Mouse (Mus musculus) macrophage (primary cell): ENCODE measurements around the gene BC028528. TPM values are rescaled to one million over a fixed set of nuclear protein-coding genes. Genes with fewer than 3 reads are reported as not detected.

Experiments used
- H3K27ac ChIP-seq: fragments of 350-480 bp; formaldehyde crosslinking; 2 replicates; pipeline ENCODE4 v1.9.0; 2021
- H3K36me3 ChIP-seq: fragments of 350-480 bp; formaldehyde crosslinking; 2 replicates; pipeline ENCODE4 v1.9.0; 2021; ENCODE audit errors: inconsistent target
- H3K4me3 ChIP-seq: fragments of 350-480 bp; formaldehyde crosslinking; 2 replicates; pipeline ENCODE4 v1.9.0; 2021; ENCODE audit errors: inconsistent target
- H3K79me2 ChIP-seq: fragments of 350-480 bp; formaldehyde crosslinking; 2 replicates; pipeline ENCODE4 v1.9.0; 2021; ENCODE audit errors: inconsistent target
- WGBS: methylation state at CpG from one replicate; pipeline ENCODE4 v1.1.7; 2026; ENCODE audit warnings: inconsistent platforms; ENCODE audit not compliant: missing documents; 5-methylcytosine and 5-hydroxymethylcytosine counted together
- polyA plus RNA-seq: library from polyadenylated mRNA; stranded (reverse); fragments of 250-400 nt; gene quantifications from 3 replicates; pipeline ENCODE4 v1.2.4, GENCODE M21; 2018; ENCODE audit warnings: inconsistent platforms

Gene BC028528
- polyA plus RNA-seq, 1 experiment from 2014 or later = 139 TPM

DNA sequence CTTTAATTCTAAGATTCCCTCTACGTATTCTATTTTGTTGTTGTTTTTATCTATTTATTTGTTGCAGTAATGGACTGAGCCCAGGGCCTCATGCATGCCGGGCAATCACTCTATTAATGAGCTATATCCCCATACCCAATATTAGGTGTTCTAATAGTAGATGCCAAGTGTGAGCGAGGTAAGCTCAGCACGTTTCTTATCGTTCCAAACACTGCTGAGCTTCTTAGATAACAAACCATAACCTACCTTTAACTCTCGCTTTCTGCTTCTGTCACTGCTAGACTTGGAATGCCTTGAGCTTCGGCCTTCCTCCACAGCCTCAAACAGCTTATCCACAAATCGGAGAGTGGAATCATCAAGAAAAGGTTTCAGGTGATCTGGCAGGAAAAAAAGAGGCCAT lies 40.5 kb downstream of the BC028528 start:
- peaks cover 62% of the 10 kb centered on the region for H3K36me3 ChIP-seq
- H3K79me2 ChIP-seq = peaks cover 28% of the 10 kb centered on the region
- WGBS = 97% methylated on average over 8 of the region's 8 CpGs
- H3K27ac ChIP-seq = no peak overlapping the region
- no peak overlapping the region for H3K4me3 ChIP-seq

DNA sequence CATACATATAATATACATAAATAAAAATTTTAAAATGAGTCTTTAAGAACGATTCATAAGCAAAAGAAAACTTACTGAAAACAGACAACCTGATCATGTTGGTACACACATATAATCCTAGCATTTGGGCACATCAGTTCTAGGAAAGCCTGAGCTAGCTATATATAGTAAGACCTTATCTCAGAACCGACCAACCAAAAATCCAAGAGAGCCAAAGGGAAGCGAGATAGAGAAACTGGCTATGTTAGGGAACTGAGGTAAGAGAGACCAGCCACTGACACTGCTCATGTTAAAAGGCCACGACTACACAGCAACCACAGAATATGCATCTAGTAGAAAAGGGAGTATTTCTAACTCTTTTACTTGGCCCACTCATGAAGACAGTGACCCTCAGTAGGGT lies 41.2 kb downstream of the BC028528 start:
- 95% methylated on average over 4 of the region's 4 CpGs for WGBS
- H3K36me3 ChIP-seq = peaks cover 69% of the 10 kb centered on the region
- H3K27ac ChIP-seq = no peak overlapping the region
- H3K4me3 ChIP-seq = no peak overlapping the region
- H3K79me2 ChIP-seq = peaks cover 28% of the 10 kb centered on the region

DNA sequence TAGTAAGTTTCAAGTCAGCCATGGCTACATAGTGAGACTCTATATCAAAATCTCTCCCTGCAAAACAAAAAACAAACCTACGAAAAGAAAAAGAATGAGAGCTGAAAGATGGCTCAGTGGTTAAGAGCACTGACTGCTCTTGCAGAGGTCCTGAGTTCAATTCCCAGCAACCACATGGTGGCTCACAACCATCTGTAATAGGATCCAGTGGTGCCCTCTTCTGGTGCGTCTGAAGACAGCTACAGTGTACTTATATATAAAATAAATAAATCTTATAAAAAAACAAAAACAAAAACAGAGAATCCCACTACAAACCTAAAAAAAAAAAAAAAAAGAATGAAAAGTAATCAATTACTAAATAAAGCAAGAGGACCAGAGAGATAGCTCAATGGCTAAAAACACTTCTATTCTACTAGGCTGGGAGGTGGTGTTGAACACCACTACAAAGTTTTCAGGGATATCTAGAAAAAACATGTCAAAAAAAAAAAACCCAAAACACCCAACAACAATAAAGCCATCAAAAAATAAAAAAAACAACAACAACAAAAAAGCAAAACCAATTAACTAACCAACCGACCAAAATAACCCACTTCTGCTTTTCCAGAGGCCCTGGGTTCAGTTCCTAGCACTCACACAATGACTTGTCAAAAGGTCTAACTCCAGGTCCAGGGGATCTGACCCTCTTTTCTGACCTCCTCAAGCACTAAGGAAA lies 49.1 kb downstream of the BC028528 start:
- Histone ChIP-seq H3K79me2 (no peaks in the 10 kb centered on the region), H3K4me3 (no peak overlapping the region), H3K27ac (no peak overlapping the region), H3K36me3 (peaks cover 70% of the 10 kb centered on the region)
- 85% methylated on average over 3 of the region's 3 CpGs for WGBS

DNA sequence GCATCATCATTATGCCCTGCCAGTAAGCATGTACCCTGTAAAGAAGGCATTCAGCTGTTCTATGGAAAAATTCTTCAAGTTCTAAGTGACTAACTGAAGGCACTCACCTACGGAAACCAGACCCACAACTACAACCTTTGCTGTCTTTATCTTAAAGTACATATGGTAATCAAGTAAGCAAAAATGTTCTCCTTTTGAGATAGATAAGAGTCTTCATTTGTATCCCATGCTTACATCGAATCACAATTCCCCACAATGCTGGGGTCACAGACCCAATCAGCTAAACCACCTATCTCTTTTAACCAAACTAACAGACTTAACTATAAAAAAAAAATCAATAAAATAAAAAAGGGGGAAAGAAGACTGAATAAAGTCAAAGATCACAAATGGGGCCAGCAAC lies 52.6 kb downstream of the BC028528 start:
- no peaks in the 10 kb centered on the region for H3K79me2 ChIP-seq
- 100% methylated on average over 2 of the region's 2 CpGs for WGBS
- H3K36me3 ChIP-seq = peaks cover 69% of the 10 kb centered on the region
- no peak overlapping the region for H3K27ac ChIP-seq
- no peak overlapping the region for H3K4me3 ChIP-seq

Other genes with a start within 250 kb of the BC028528 start
- gene Mcl1, start 233.2 kb downstream of the BC028528 start, polyA plus RNA-seq = 251 to 507 TPM (median 488 TPM) in 3 replicates
- 0.38 to 3.1 TPM (median 1.9 TPM) in 3 replicates for gene Adamtsl4, start 204.1 kb downstream of the BC028528 start, polyA plus RNA-seq
- 105 to 185 TPM (median 109 TPM) in 3 replicates for gene Ecm1, start 152.4 kb downstream of the BC028528 start, polyA plus RNA-seq
- 16.5 to 26.6 TPM (median 17.3 TPM) in 3 replicates for gene Tars2, start 131.8 kb downstream of the BC028528 start, polyA plus RNA-seq
- gene Rprd2, start 73.1 kb downstream of the BC028528 start, polyA plus RNA-seq = 15.5 to 19.9 TPM (median 19.3 TPM) in 3 replicates
- 17.0 to 29.6 TPM (median 22.6 TPM) in 3 replicates for gene Prpf3, start 36.1 kb downstream of the BC028528 start, polyA plus RNA-seq
- gene Mrps21, start 20.5 kb downstream of the BC028528 start, polyA plus RNA-seq = 241 to 288 TPM (median 280 TPM) in 3 replicates
- gene Ciart, start 9.8 kb downstream of the BC028528 start, polyA plus RNA-seq = 0.90 to 1.9 TPM (median 1.7 TPM) in 3 replicates
- gene Aph1a, start 2.0 kb upstream of the BC028528 start, polyA plus RNA-seq = 49.5 to 102 TPM (median 98.0 TPM) in 3 replicates
- not detected in 3 replicates for gene Car14, start 12.7 kb upstream of the BC028528 start, polyA plus RNA-seq
- gene Anp32e, start 37.2 kb upstream of the BC028528 start, polyA plus RNA-seq = 40.1 to 196 TPM (median 80.7 TPM) in 3 replicates
- 189 to 264 TPM (median 249 TPM) in 3 replicates for gene Plekho1, start 104.0 kb upstream of the BC028528 start, polyA plus RNA-seq
- gene Vps45, start 166.5 kb upstream of the BC028528 start, polyA plus RNA-seq = 18.6 to 31.7 TPM (median 25.9 TPM) in 3 replicates
- 9.7 to 10.5 TPM (median 10.4 TPM) in 3 replicates for gene Otud7b, start 212.5 kb upstream of the BC028528 start, polyA plus RNA-seq